Mouse (Mus musculus) limb, embryonic 11.5 days (tissue): ENCODE measurements around the gene Kcnh1. TPM values are rescaled to one million over a fixed set of nuclear protein-coding genes. Genes with fewer than 3 reads are reported as not detected.

Experiments used
- ATAC-seq: fragments of 200-750 bp; cut with Nextera tagmentation; 2 replicates; pipeline ENCODE4 v1.8.0; 2017; ENCODE audit warnings: low read depth; ENCODE audit not compliant: insufficient number of reproducible peaks, low FRiP score, low TSS enrichment
- DNase-seq: peaks from one replicate; pipeline ENCODE4 v3.0.0-alpha.2; 2015; ENCODE audit warnings: low spot score
- H3K27ac ChIP-seq: fragments of 300-500 bp; sonication (generic); replicated peaks from 2 replicates; pipeline ENCODE4 v1.5.1; 2014; ENCODE audit warnings: low read depth, mild to moderate bottlenecking, low read length
- H3K27me3 ChIP-seq: fragments of 300-500 bp; sonication (generic); 2 replicates; pipeline ENCODE4 v1.6.1; 2014; ENCODE audit warnings: mild to moderate bottlenecking, low read length, mixed read lengths; ENCODE audit not compliant: control insufficient read depth, insufficient read depth
- H3K36me3 ChIP-seq: fragments of 300-500 bp; sonication (generic); 2 replicates; pipeline ENCODE4 v1.6.1; 2014; ENCODE audit warnings: mild to moderate bottlenecking, low read length, moderate library complexity, mixed read lengths; ENCODE audit not compliant: control insufficient read depth, insufficient read depth
- H3K4me1 ChIP-seq: fragments of 300-500 bp; sonication (generic); 2 replicates; pipeline ENCODE4 v1.6.1; 2014; ENCODE audit warnings: low read length, mixed read lengths; ENCODE audit not compliant: control insufficient read depth, insufficient read depth
- H3K4me2 ChIP-seq: fragments of 300-500 bp; sonication (generic); 2 replicates; pipeline ENCODE4 v1.6.1; 2014; ENCODE audit warnings: low read depth, mild to moderate bottlenecking, moderate library complexity; ENCODE audit not compliant: severe bottlenecking
- H3K4me3 ChIP-seq: fragments of 300-500 bp; sonication (generic); 2 replicates; pipeline ENCODE4 v1.5.1; 2014; ENCODE audit warnings: low read depth, low read length
- H3K9ac ChIP-seq: fragments of 300-500 bp; sonication (generic); 2 replicates; pipeline ENCODE4 v1.6.1; 2014; ENCODE audit warnings: mild to moderate bottlenecking, low read length
- H3K9me3 ChIP-seq: fragments of 300-500 bp; sonication (generic); 2 replicates; pipeline ENCODE4 v1.6.1; 2016; ENCODE audit warnings: low read length; ENCODE audit not compliant: control insufficient read depth
- WGBS: fragments of 180-500 bp; shearing (Covaris S2); extraction: QIAGEN DNeasy Blood & Tissue Kit; methylation state at CpG from one replicate; pipeline ENCODE4 v1.1.7; 2014; 5-methylcytosine and 5-hydroxymethylcytosine counted together
- polyA plus RNA-seq: library from polyadenylated mRNA; unstranded; fragments of >200 nt; fragmentation: Nextera tagmentation; extraction: Ambion mirVana; gene quantifications from 2 replicates; pipeline ENCODE4 v1.2.1, GENCODE M21; 2014

Gene Kcnh1
- polyA plus RNA-seq, 1 experiment from 2014 or later, result 0.03 TPM

DNA sequence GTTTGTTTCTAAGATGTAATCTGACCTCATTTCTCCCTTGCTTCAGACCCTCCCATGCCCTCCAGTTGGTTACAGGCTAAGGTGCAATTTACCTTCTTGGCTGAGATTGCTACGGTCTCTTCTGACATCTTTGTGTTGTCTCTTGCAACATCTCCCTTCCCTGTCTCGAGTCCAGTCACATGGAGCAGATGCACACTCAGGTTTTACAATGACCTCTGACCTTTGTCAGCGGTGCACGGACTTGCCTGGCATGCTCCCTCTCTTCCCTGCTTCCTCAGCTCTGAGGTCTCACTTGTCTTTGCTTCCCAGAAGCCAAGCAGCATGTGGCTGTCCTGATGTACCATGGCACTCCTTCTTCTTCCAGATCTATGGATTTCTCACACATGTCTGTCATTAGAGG is 33.6 kb downstream of the Kcnh1 start:
- Histone ChIP-seq H3K4me1 (no peaks in the 10 kb centered on the region), H3K9me3 (no peaks in the 10 kb centered on the region), H3K27ac (no peak overlapping the region), H3K4me3 (no peak overlapping the region), H3K4me2 (no peak overlapping the region), H3K36me3 (no peaks in the 10 kb centered on the region), H3K9ac (no peak overlapping the region), H3K27me3 (no peaks in the 10 kb centered on the region)
- DNase-seq, result no peak
- whole genome bisulfite sequencing, result 27% methylated on average over 4 of the region's 4 CpGs
- no peak for ATAC-seq

DNA sequence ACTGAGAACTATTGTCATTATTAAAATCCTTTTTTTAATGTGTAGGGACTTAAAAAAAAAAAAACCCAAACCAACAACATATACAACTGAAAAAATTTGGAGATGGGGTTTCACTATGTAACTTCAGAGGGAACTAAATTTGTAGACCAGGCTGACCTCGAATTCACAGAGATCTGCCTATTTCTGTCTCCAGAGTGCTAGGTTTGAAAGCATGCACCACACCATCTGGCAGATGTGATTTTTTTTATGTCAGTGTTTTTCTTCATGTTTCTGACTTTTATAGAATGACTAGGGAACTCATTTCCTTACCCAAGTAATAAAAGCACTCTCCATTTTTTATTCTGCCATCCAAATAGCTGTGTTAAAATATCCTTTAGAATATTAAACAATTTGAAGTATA is 42.1 kb downstream of the Kcnh1 start:
- no peaks in the 10 kb centered on the region for H3K4me1 ChIP-seq
- no peaks in the 10 kb centered on the region for H3K27me3 ChIP-seq
- H3K27ac ChIP-seq, result no peak overlapping the region
- no peak overlapping the region for H3K9ac ChIP-seq
- no peaks in the 10 kb centered on the region for H3K9me3 ChIP-seq
- no peak for DNase-seq
- no peaks in the 10 kb centered on the region for H3K36me3 ChIP-seq
- 65% methylated on average over 1 of the region's 1 CpGs for WGBS
- ATAC-seq, result no peak
- no peak overlapping the region for H3K4me2 ChIP-seq
- no peak overlapping the region for H3K4me3 ChIP-seq

DNA sequence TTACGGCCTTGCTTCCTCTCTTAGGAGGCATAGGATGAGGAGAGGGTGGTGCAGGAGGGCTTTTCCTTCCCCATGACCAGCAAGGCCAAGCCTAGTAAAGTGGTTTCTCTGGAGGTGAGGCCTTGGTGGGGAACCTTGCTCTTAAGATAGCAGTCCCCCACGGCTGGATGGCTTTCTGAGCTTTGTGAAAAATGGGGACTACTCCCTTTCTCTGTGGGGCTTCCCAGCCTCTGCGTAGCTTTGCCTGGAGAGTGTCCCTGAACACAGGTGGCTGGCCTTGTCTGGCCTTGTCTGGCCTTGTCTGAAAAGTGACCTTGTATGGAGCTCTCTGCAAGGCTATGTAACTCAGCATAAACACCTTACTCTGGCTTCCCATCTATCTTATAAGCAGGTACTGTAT is 56.3 kb downstream of the Kcnh1 start:
- Histone ChIP-seq H3K9me3 (no peaks in the 10 kb centered on the region), H3K36me3 (no peaks in the 10 kb centered on the region), H3K4me3 (no peak overlapping the region), H3K4me2 (no peak overlapping the region), H3K27me3 (no peaks in the 10 kb centered on the region), H3K4me1 (no peaks in the 10 kb centered on the region), H3K9ac (no peak overlapping the region), H3K27ac (no peak overlapping the region)
- ATAC-seq, result no peak
- no peak for DNase-seq
- WGBS, result 59% methylated on average over 3 of the region's 3 CpGs

DNA sequence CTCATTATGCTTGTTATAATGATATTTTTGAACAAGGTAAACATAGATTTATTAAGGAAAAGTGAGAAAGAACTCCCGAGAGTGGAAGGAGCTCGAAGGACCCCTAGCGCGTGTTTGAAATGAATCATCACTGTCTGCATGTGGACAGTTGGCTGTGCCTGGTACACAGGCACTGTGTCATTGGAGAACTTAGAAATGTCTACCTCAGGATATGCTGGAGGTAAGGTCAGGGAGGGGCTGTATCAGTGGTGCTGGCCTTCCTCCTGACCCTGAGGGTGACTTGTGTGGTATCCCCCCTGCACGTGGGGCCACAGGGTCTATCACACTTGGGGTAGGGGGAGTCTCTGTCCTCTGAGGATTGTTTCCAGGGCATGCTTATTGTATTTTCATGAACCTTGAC is 68.6 kb downstream of the Kcnh1 start:
- H3K4me1 ChIP-seq, result no peaks in the 10 kb centered on the region
- no peak overlapping the region for H3K4me2 ChIP-seq
- no peaks in the 10 kb centered on the region for H3K36me3 ChIP-seq
- no peaks in the 10 kb centered on the region for H3K9me3 ChIP-seq
- H3K27ac ChIP-seq, result no peak overlapping the region
- DNase-seq (no peak), ATAC-seq (no peak)
- H3K9ac ChIP-seq, result no peak overlapping the region
- 85% methylated on average over 5 of the region's 5 CpGs for whole genome bisulfite sequencing
- no peak overlapping the region for H3K4me3 ChIP-seq
- no peaks in the 10 kb centered on the region for H3K27me3 ChIP-seq

DNA sequence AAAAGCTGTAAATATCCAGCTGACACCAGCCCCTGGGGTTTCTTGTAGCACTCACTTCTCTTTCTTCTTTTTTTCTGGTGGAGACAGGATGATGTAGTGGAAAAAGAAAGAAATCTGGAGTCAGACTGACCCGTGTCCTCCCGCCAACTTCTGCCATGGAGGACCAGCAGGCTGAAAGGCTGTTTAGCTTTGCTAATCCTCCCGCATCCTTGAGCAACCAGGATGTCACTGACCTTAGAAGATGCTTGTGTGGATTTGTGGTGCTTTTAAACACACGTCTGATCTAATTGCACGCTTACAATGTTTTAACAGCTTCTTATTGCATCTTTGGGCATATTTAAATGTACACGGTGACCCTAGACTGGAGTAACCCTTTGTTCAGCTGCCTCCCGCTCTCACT is 69.0 kb downstream of the Kcnh1 start:
- H3K36me3 ChIP-seq, result no peaks in the 10 kb centered on the region
- no peak for DNase-seq
- whole genome bisulfite sequencing, result 81% methylated on average over 7 of the region's 7 CpGs
- no peak overlapping the region for H3K4me3 ChIP-seq
- no peak overlapping the region for H3K4me2 ChIP-seq
- no peak for ATAC-seq
- H3K9me3 ChIP-seq, result no peaks in the 10 kb centered on the region
- no peak overlapping the region for H3K9ac ChIP-seq
- H3K4me1 ChIP-seq, result no peaks in the 10 kb centered on the region
- H3K27ac ChIP-seq, result no peak overlapping the region
- no peaks in the 10 kb centered on the region for H3K27me3 ChIP-seq

DNA sequence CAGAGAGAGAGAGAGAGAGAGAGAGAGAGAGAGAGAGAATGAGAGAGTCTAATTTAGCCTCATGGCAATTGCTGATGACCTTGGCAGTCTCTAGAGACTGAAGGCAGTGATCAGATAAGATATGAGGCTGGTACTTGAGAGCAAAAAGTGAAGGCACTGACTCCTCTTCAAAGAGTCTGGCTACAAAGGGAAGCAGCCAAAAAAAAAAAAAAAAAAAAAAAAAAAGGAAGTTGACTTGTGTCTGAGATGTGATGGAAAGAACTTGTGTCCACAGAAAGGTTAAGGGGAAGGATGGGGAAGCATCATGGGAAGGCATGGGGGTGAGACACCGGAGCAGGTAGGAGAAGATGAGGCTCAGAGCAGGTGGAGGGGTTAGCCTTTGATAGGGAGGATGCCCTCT is 75.1 kb downstream of the Kcnh1 start:
- Histone ChIP-seq H3K9ac (no peak overlapping the region), H3K27ac (no peak overlapping the region), H3K36me3 (no peaks in the 10 kb centered on the region), H3K27me3 (no peaks in the 10 kb centered on the region), H3K4me3 (no peak overlapping the region), H3K4me2 (no peak overlapping the region), H3K4me1 (no peaks in the 10 kb centered on the region), H3K9me3 (no peaks in the 10 kb centered on the region)
- DNase-seq (no peak), ATAC-seq (no peak)
- 91% methylated on average over 1 of the region's 1 CpGs for whole genome bisulfite sequencing

DNA sequence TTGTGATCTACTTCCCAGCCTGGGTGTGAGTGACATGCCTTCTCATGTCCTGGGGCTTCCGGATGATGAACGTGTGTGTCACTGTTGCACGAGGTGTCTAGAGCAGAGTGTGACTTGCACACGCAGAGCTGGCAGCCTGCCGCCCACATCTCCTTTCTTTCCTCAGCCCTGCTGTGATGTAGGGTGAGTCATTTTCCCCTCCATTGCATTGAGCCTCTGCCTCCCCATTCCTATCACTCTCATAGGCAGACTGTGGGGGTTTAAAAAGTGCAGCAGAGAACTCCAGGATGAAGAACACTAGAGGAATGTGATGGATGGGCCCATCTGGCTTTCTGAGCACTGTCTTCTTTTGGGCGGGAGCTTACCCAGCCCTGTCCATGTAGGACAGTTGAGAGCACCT is 76.4 kb downstream of the Kcnh1 start:
- no peak for ATAC-seq
- Histone ChIP-seq H3K9ac (no peak overlapping the region), H3K9me3 (no peaks in the 10 kb centered on the region), H3K4me2 (no peak overlapping the region), H3K36me3 (no peaks in the 10 kb centered on the region), H3K27ac (no peak overlapping the region), H3K4me1 (no peaks in the 10 kb centered on the region), H3K27me3 (no peaks in the 10 kb centered on the region), H3K4me3 (no peak overlapping the region)
- 90% methylated on average over 6 of the region's 6 CpGs for WGBS
- no peak for DNase-seq

DNA sequence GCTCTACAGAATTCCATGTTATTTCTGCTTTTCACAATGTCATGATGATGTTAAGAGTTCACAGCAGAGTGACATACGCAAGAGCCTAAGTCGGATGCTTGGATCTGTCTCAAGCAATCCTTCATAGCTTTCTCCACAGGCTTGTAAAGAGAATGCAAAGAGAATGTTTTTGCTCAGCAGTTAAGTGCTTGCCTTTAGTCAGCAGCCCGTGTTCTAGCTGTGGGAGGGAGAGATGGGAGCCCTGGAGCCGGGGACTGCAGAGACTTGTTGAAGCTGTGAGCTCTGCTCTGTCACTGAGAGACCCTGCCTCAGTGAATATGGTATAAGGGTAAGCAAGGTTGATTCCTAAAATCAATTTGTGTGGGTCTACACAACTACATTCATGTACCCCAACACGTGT is 78.3 kb downstream of the Kcnh1 start:
- H3K36me3 ChIP-seq, result no peaks in the 10 kb centered on the region
- H3K4me2 ChIP-seq, result no peak overlapping the region
- no peak overlapping the region for H3K27ac ChIP-seq
- H3K27me3 ChIP-seq, result no peaks in the 10 kb centered on the region
- no peak overlapping the region for H3K9ac ChIP-seq
- no peak overlapping the region for H3K4me3 ChIP-seq
- WGBS, result 85% methylated on average over 5 of the region's 5 CpGs
- ATAC-seq (no peak), DNase-seq (no peak)
- no peaks in the 10 kb centered on the region for H3K4me1 ChIP-seq
- no peaks in the 10 kb centered on the region for H3K9me3 ChIP-seq

DNA sequence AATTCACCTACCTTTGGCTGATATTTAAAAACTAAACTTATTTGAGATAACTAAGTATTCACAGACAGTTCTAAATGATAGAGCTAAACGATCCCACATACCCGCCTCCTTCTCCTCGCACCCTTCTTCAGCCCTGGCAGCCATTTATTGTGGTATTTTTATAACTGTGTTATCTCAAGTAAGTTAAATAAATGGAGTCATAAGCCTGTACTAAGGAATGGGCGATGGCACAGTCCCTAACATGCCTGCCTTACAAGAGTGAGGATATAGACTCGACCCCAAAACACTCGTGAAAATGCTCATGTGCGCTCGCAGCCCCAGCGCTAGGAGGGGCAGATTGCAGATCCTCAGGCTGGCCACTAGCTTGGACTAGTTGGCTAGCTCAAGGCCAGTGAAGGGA is 79.3 kb downstream of the Kcnh1 start:
- WGBS, result 87% methylated on average over 9 of the region's 9 CpGs
- Histone ChIP-seq H3K4me3 (no peak overlapping the region), H3K27me3 (no peaks in the 10 kb centered on the region), H3K9me3 (no peaks in the 10 kb centered on the region), H3K36me3 (no peaks in the 10 kb centered on the region), H3K27ac (no peak overlapping the region), H3K4me2 (no peak overlapping the region), H3K9ac (no peak overlapping the region), H3K4me1 (no peaks in the 10 kb centered on the region)
- no peak for DNase-seq
- no peak for ATAC-seq
